15 mouse cellular contexts compared by ENCODE assay signal in genomic region chr9:10528692-10529091, GRCm38 (mm10).
"Had no signal": no experiment of that assay in that cellular context is flagged by ENCODE, and none has a peak within 500 bp of the region (broad histone marks: within the 10 kb centered on the region; RNA-seq: fewer than 3 reads in every experiment).

No protein-coding gene starts in this region.

- H3K9me3 ChIP-seq: limb, embryonic 15.5 days; liver, embryonic 12.5 days; midbrain, embryonic 10.5 days; neural tube, embryonic 15.5 days had no signal

- H3K4me2 ChIP-seq: limb, embryonic 15.5 days; liver, embryonic 12.5 days; lung, embryonic 14.5 days; neural tube, embryonic 15.5 days had no signal

- ATAC-seq: liver, embryonic 12.5 days had no signal

- H3K4me1 ChIP-seq: limb, embryonic 15.5 days; liver, embryonic 12.5 days; midbrain, embryonic 10.5 days had no signal

- DNase-seq: kidney, adult 9 months; kidney, postnatal 36 days; layer of hippocampus, adult 9-11 months; layer of hippocampus, postnatal 36 days; lung, embryonic 14.5 days; lung, postnatal 10 days; lung, postnatal 4 days; right cerebral cortex, postnatal 14 days; thymus, postnatal 36 days had no signal

- H3K9ac ChIP-seq: limb, embryonic 15.5 days; liver, embryonic 12.5 days; lung, embryonic 14.5 days; neural tube, embryonic 15.5 days had no signal

- H3K4me3 ChIP-seq: limb, embryonic 15.5 days; liver, embryonic 12.5 days; midbrain, embryonic 10.5 days; myocyte; neural tube, embryonic 15.5 days had no signal

- H3K36me3 ChIP-seq: limb, embryonic 15.5 days; liver, embryonic 12.5 days; midbrain, embryonic 10.5 days; neural tube, embryonic 15.5 days had no signal

- H3K27me3 ChIP-seq: limb, embryonic 15.5 days; liver, embryonic 12.5 days; neural tube, embryonic 15.5 days had no signal

- H3K27ac ChIP-seq: kidney, postnatal 0 days; limb, embryonic 15.5 days; liver, embryonic 12.5 days; midbrain, embryonic 10.5 days; neural tube, embryonic 15.5 days had no signal
